Mouse (Mus musculus) G1E (cell line): Measurements from ENCODE around the gene Pef1.

Source experiments
- CTCF ChIP-seq: IDR thresholded peaks from 2 replicates; pipeline ENCODE4 v1.5.1; 2012; ENCODE audit warnings: low read depth, low read length, inconsistent platforms, mixed read lengths
- POLR2AphosphoS5 ChIP-seq: IDR thresholded peaks from 2 replicates; pipeline ENCODE4 v1.6.1; 2012; ENCODE audit warnings: low read depth, low read length, inconsistent platforms; ENCODE audit not compliant: insufficient replicate concordance
- TAL1 ChIP-seq: conservative IDR thresholded peaks from 2 replicates; pipeline ENCODE4 v1.6.1; 2012; ENCODE audit warnings: low read depth, low read length, inconsistent platforms, mixed read lengths

GRCm38 (mm10) chr4:130054727-130055126, 47.6 kb upstream of the Pef1 start:
- no peak for TF ChIP-seq CTCF
- TF ChIP-seq TAL1: no peak
- no peak for TF ChIP-seq POLR2AphosphoS5
